Mouse (Mus musculus) kidney, embryonic 15.5 days (tissue): Measurements from ENCODE around the gene Bcat1. TPM values are rescaled to one million over a fixed set of nuclear protein-coding genes. Genes with fewer than 3 reads are reported as not detected.

Experiments used
- ATAC-seq: fragments of 200-750 bp; cut with Nextera tagmentation; replicated peaks from 2 replicates; pipeline ENCODE4 v1.8.0; 2017; ENCODE audit warnings: moderate TSS enrichment; ENCODE audit not compliant: low FRiP score
- H3K27ac ChIP-seq: fragments of 300-500 bp; sonication (generic); 2 replicates; pipeline ENCODE4 v1.5.1; 2015; ENCODE audit warnings: mild to moderate bottlenecking, inconsistent platforms
- H3K27me3 ChIP-seq: fragments of 300-500 bp; sonication (generic); 2 replicates; pipeline ENCODE4 v1.6.1; 2015; ENCODE audit warnings: inconsistent platforms
- H3K36me3 ChIP-seq: fragments of 300-500 bp; sonication (generic); 2 replicates; pipeline ENCODE4 v1.6.1; 2015; ENCODE audit warnings: inconsistent platforms
- H3K4me1 ChIP-seq: fragments of 300-500 bp; sonication (generic); 2 replicates; pipeline ENCODE4 v1.6.1; 2015; ENCODE audit warnings: inconsistent platforms
- H3K4me2 ChIP-seq: fragments of 300-500 bp; sonication (generic); 2 replicates; pipeline ENCODE4 v1.6.1; 2015; ENCODE audit warnings: moderate library complexity, mild to moderate bottlenecking, inconsistent platforms
- H3K4me3 ChIP-seq: fragments of 300-500 bp; sonication (generic); replicated peaks from 2 replicates; pipeline ENCODE4 v1.5.1; 2015; ENCODE audit warnings: mild to moderate bottlenecking, inconsistent platforms
- H3K9ac ChIP-seq: fragments of 300-500 bp; sonication (generic); 2 replicates; pipeline ENCODE4 v1.6.1; 2015; ENCODE audit warnings: mild to moderate bottlenecking, inconsistent platforms
- H3K9me3 ChIP-seq: fragments of 300-500 bp; sonication (generic); replicated peaks from 2 replicates; pipeline ENCODE4 v1.6.1; 2016; ENCODE audit warnings: inconsistent platforms
- WGBS: fragments of 180-500 bp; shearing (Covaris S2); methylation state at CpG from one replicate; pipeline ENCODE4 v1.1.7; 2015; ENCODE audit warnings: mixed read lengths; 5-methylcytosine and 5-hydroxymethylcytosine counted together
- polyA plus RNA-seq: library from polyadenylated mRNA; unstranded; fragments of >200 nt; fragmentation: Nextera tagmentation; extraction: Ambion mirVana; gene quantifications from 2 replicates; pipeline ENCODE4 v1.2.1, GENCODE M21; 2015

Bcat1 gene
- polyA plus RNA-seq, 1 experiment from 2014 or later: 9.1 TPM

- Histone ChIP-seq H3K4me1 (peaks cover 27% of the 10 kb centered on the region), H3K4me2 (no peak overlapping the region), H3K9ac (no peak overlapping the region), H3K9me3 (no peaks in the 10 kb centered on the region), H3K4me3 (no peak overlapping the region), H3K27ac (no peak overlapping the region), H3K27me3 (peaks cover 26% of the 10 kb centered on the region), H3K36me3 (no peaks in the 10 kb centered on the region)
- ATAC-seq: no peak
- WGBS: 86% methylated on average over 13 of the region's 13 CpGs
These were observed 29.6 kb downstream of the Bcat1 start for GRCm38 (mm10) chr6:145046266-145046890.

GRCm38 (mm10) chr6:145044916-145045574, 30.9 kb downstream of the Bcat1 start:
- no peak for ATAC-seq
- WGBS: 82% methylated on average over 20 of the region's 20 CpGs
- Histone ChIP-seq H3K4me1 (peaks cover 28% of the 10 kb centered on the region), H3K4me2 (no peak overlapping the region), H3K9ac (no peak overlapping the region), H3K27ac (no peak overlapping the region), H3K27me3 (peaks cover 26% of the 10 kb centered on the region), H3K4me3 (no peak overlapping the region), H3K36me3 (no peaks in the 10 kb centered on the region), H3K9me3 (no peaks in the 10 kb centered on the region)

GRCm38 (mm10) chr6:145040732-145041131, 35.3 kb downstream of the Bcat1 start:
- H3K9ac ChIP-seq: no peak overlapping the region
- no peak for ATAC-seq
- WGBS: 54% methylated on average over 7 of the region's 7 CpGs
- no peaks in the 10 kb centered on the region for H3K27me3 ChIP-seq
- peaks cover 10% of the 10 kb centered on the region; the same call in 1 of the 2 replicates for H3K4me1 ChIP-seq
- no peak overlapping the region for H3K4me3 ChIP-seq
- no peak overlapping the region for H3K4me2 ChIP-seq
- H3K9me3 ChIP-seq: no peaks in the 10 kb centered on the region
- no peaks in the 10 kb centered on the region for H3K36me3 ChIP-seq
- H3K27ac ChIP-seq: no peak overlapping the region

GRCm38 (mm10) chr6:145037626-145038025, 38.4 kb downstream of the Bcat1 start:
- Histone ChIP-seq H3K9ac (no peak overlapping the region), H3K4me3 (no peak overlapping the region), H3K27ac (no peak overlapping the region), H3K4me2 (no peak overlapping the region), H3K36me3 (no peaks in the 10 kb centered on the region), H3K9me3 (no peaks in the 10 kb centered on the region), H3K4me1 (peaks cover 10% of the 10 kb centered on the region; the same call in 1 of the 2 replicates), H3K27me3 (no peaks in the 10 kb centered on the region)
- WGBS: 58% methylated on average over 1 of the region's 1 CpGs
- no peak for ATAC-seq

GRCm38 (mm10) chr6:145035412-145035811, 40.6 kb downstream of the Bcat1 start:
- Histone ChIP-seq H3K36me3 (no peaks in the 10 kb centered on the region), H3K4me1 (no peaks in the 10 kb centered on the region; the same call in 1 of the 2 replicates), H3K27ac (no peak overlapping the region), H3K4me3 (no peak overlapping the region), H3K9ac (no peak overlapping the region), H3K4me2 (no peak overlapping the region), H3K27me3 (no peaks in the 10 kb centered on the region), H3K9me3 (no peaks in the 10 kb centered on the region)
- ATAC-seq: 0 out of 2 replicates have a peak, but pooled peaks have one; percentile 18
- 86% methylated on average over 9 of the region's 9 CpGs for WGBS

- Histone ChIP-seq H3K4me3 (no peak overlapping the region), H3K36me3 (no peaks in the 10 kb centered on the region), H3K27me3 (no peaks in the 10 kb centered on the region), H3K27ac (no peak overlapping the region), H3K9ac (no peak overlapping the region), H3K4me2 (no peak overlapping the region), H3K4me1 (no peaks in the 10 kb centered on the region; the same call in 1 of the 2 replicates), H3K9me3 (no peaks in the 10 kb centered on the region)
- 63% methylated on average over 9 of the region's 9 CpGs for WGBS
- ATAC-seq: no peak
These were observed 45.4 kb downstream of the Bcat1 start for GRCm38 (mm10) chr6:145030587-145030986.

GRCm38 (mm10) chr6:145023990-145024389, 52.0 kb downstream of the Bcat1 start:
- Histone ChIP-seq H3K27me3 (no peaks in the 10 kb centered on the region), H3K36me3 (no peaks in the 10 kb centered on the region), H3K4me3 (no peak overlapping the region), H3K9me3 (no peaks in the 10 kb centered on the region), H3K27ac (no peak overlapping the region), H3K9ac (no peak overlapping the region), H3K4me2 (no peak overlapping the region), H3K4me1 (peaks cover 7% of the 10 kb centered on the region; the same call in 1 of the 2 replicates)
- 62% methylated on average over 8 of the region's 8 CpGs for WGBS
- ATAC-seq: peak; percentile 77

- Histone ChIP-seq H3K27ac (no peak overlapping the region), H3K4me1 (peaks cover 7% of the 10 kb centered on the region; the same call in 1 of the 2 replicates), H3K27me3 (no peaks in the 10 kb centered on the region), H3K4me2 (no peak overlapping the region), H3K9me3 (no peaks in the 10 kb centered on the region), H3K9ac (no peak overlapping the region), H3K4me3 (no peak overlapping the region), H3K36me3 (no peaks in the 10 kb centered on the region)
- no peak for ATAC-seq
- 89% methylated on average over 14 of the region's 14 CpGs for WGBS
These were observed 52.8 kb downstream of the Bcat1 start for GRCm38 (mm10) chr6:145022966-145023725.

GRCm38 (mm10) chr6:145022349-145022748, 53.6 kb downstream of the Bcat1 start:
- Histone ChIP-seq H3K27me3 (no peaks in the 10 kb centered on the region), H3K4me1 (peaks cover 7% of the 10 kb centered on the region; the same call in 1 of the 2 replicates), H3K9me3 (no peaks in the 10 kb centered on the region), H3K4me3 (no peak overlapping the region), H3K36me3 (no peaks in the 10 kb centered on the region), H3K9ac (no peak overlapping the region), H3K27ac (no peak overlapping the region), H3K4me2 (no peak overlapping the region)
- 17% methylated on average over 5 of the region's 5 CpGs for WGBS
- ATAC-seq: no peak

- no peaks in the 10 kb centered on the region for H3K27me3 ChIP-seq
- H3K36me3 ChIP-seq: no peaks in the 10 kb centered on the region
- H3K4me1 ChIP-seq: peaks cover 7% of the 10 kb centered on the region; the same call in 1 of the 2 replicates
- H3K4me3 ChIP-seq: no peak overlapping the region
- ATAC-seq: peak; percentile 49; the same call in 1 of the 2 replicates
- no peak overlapping the region for H3K9ac ChIP-seq
- no peak overlapping the region for H3K27ac ChIP-seq
- WGBS: 53% methylated on average over 4 of the region's 4 CpGs
- no peaks in the 10 kb centered on the region for H3K9me3 ChIP-seq
- H3K4me2 ChIP-seq: no peak overlapping the region
These were observed 55.4 kb downstream of the Bcat1 start for GRCm38 (mm10) chr6:145020553-145020952.

- 0 out of 2 replicates have a peak, but pooled peaks cover 3% of the 10 kb centered on the region for H3K4me1 ChIP-seq
- ATAC-seq: no peak
- H3K4me2 ChIP-seq: no peak overlapping the region
- H3K9me3 ChIP-seq: no peaks in the 10 kb centered on the region
- no peaks in the 10 kb centered on the region for H3K27me3 ChIP-seq
- H3K4me3 ChIP-seq: no peak overlapping the region
- H3K9ac ChIP-seq: no peak overlapping the region
- no peaks in the 10 kb centered on the region for H3K36me3 ChIP-seq
- WGBS: 95% methylated on average over 5 of the region's 5 CpGs
- H3K27ac ChIP-seq: no peak overlapping the region
These were observed 57.7 kb downstream of the Bcat1 start for GRCm38 (mm10) chr6:145018295-145018694.

- no peak for ATAC-seq
- no peak overlapping the region for H3K4me2 ChIP-seq
- no peak overlapping the region for H3K27ac ChIP-seq
- 89% methylated on average over 4 of the region's 4 CpGs for WGBS
- H3K9ac ChIP-seq: no peak overlapping the region
- no peaks in the 10 kb centered on the region for H3K9me3 ChIP-seq
- H3K4me3 ChIP-seq: no peak overlapping the region
- no peaks in the 10 kb centered on the region for H3K36me3 ChIP-seq
- H3K27me3 ChIP-seq: no peaks in the 10 kb centered on the region
- H3K4me1 ChIP-seq: 0 out of 2 replicates have a peak, but pooled peaks cover 3% of the 10 kb centered on the region
These were observed 58.5 kb downstream of the Bcat1 start for GRCm38 (mm10) chr6:145017508-145017907.
